Mouse (Mus musculus) spleen, adult 2 months (tissue): ENCODE data around the gene C1qb.

Source experiments
- CTCF ChIP-seq: fragments of 200-500 bp; IDR thresholded peaks from 2 replicates; pipeline ENCODE4 v1.5.1; 2011; ENCODE audit warnings: mild to moderate bottlenecking, inconsistent platforms; ENCODE audit not compliant: insufficient read depth, insufficient read length, insufficient replicate concordance; ENCODE audit errors: extremely low read depth
- POLR2A ChIP-seq: fragments of 200-500 bp; IDR thresholded peaks from 2 replicates; pipeline ENCODE4 v1.6.1; 2011; ENCODE audit warnings: low read depth, low read length, inconsistent platforms

DNA sequence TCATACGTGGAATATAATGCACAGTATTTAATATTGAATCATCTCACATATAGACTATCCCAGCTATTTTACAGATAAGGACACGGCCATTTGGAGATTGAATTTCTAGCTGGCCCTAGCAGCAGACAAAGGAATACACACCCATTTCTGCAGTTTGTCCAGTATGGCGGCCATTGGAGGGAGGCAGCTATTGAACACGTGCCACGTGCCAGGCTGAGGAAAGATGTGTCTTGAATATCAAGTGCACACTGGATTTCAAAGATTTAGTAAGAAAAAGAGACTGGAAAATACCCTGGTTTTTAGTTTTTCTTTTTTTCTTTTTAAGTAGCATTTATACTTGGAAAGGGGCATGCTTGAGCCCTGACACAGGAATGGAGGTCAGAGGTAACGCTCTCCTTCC lies 38.8 kb downstream of the C1qb start:
- TF ChIP-seq CTCF (no peak), POLR2A (no peak)
